Mouse (Mus musculus): ENCODE data around the gene Gm15217.

- no peak for TF ChIP-seq GATA1 (IDR thresholded peaks at IDR 0.05; ENCODE audit: low read length)
- TF ChIP-seq TAL1 (IDR thresholded peaks at IDR 0.05; ENCODE audit: low read length), result no peak
Observed at GRCm38 (mm10) chr14:46344750-46345149, 34.5 kb upstream of the Gm15217 start.

Data from erythroblast, embryonic 14.5 days (primary cell).